Mouse (Mus musculus) thymus, postnatal 0 days (tissue): ENCODE results near the gene St3gal4. TPM values are rescaled to one million over a fixed set of nuclear protein-coding genes. Genes with fewer than 3 reads are reported as not detected.

Experiments
- DNase-seq: peaks from one replicate; pipeline ENCODE4 v3.0.0-alpha.2; 2015; ENCODE audit warnings: low spot score
- polyA plus RNA-seq: library from polyadenylated mRNA; unstranded; fragments of >200 nt; fragmentation: Nextera tagmentation; extraction: Ambion mirVana; gene quantifications from 2 replicates; pipeline ENCODE4 v1.2.1, GENCODE M21; 2015

St3gal4 gene
- polyA plus RNA-seq, 1 experiment from 2014 or later, result 15.2 TPM

- no peak for DNase-seq
Measured at GRCm38 (mm10) chr9:35107396-35107795, 11.7 kb downstream of the St3gal4 start.

- DNase-seq, result no peak
Measured at GRCm38 (mm10) chr9:35105884-35106880, 12.9 kb downstream of the St3gal4 start.

DNA sequence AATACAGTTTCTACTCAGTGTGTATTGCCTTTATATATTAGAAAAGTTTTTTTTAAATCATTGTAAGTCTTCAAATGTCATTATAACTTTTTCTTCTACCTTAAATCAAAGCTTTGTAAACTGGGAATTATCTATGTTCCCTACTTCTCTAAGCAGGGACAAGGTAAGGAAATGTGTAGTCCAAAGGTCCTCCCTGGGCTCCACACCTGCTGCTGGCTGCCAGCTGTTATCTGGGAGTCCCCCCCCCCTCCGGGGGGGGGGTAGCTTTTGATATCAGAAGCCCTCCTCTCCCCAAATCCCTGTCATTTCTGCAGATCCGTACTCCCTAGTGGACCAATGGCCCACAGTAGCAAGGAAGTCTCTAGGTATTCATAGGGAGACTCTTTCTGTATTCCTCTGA, 13.6 kb downstream of the St3gal4 start:
- DNase-seq, result no peak

DNA sequence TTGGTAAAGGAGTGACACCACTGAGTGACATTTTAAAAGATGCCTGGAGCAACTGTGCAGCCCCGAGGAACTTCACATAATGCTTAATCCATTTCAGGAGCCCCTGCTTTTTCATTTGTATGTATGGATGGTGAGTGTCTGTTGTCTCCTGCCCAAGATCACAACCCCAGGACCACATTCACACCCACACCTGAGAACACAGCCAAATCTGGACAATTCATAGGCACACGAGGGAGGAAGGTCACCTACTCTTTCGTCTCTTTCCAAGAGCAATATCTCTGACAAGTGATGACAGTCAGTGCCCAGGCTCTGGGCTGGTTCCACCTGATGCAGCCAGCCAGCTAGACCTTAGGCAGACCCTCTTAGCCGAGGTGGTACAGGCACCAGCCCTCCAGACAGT, 14.4 kb downstream of the St3gal4 start:
- no peak for DNase-seq

DNA sequence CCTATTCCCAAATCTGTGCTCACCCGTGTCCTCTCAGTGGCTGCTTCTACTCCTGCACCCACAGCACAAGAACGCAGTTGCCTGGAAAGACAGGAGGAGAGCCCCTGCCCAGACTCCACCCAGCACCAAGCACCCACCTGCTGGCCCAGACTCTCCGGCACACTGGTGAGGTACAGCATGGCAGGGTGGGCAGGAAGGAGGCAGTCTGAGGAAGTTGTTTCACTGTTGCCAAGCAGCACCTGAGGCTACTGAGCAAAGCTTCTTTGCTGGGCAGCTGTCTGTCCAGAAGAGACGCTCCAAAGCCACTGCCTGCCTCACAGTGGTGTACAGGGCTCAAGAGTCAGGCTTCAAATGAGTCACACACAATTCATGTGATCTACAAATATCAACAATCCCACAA, 20.3 kb downstream of the St3gal4 start:
- no peak for DNase-seq

DNA sequence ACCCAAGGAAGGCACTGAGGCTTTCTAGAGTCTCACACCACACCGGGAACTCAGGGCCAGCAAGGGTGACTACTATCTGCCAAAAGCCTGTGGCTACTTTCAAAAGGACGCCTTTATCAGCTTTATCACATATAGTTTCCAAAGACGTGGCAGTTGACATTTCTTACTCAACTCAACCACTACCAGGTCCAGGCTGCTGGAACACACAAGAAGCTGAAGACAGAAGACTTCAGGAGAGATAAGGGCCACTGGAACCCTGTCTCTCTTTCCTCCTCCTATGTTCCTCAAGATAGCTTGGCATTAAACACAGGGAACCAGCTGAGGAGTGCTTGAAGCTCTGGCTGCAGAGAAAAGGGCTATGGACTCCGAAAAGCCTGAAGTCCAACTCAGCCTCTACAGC, 21.2 kb downstream of the St3gal4 start:
- DNase-seq, result no peak

GRCm38 (mm10) chr9:35095726-35096125, 23.3 kb downstream of the St3gal4 start:
- DNase-seq, result no peak

DNA sequence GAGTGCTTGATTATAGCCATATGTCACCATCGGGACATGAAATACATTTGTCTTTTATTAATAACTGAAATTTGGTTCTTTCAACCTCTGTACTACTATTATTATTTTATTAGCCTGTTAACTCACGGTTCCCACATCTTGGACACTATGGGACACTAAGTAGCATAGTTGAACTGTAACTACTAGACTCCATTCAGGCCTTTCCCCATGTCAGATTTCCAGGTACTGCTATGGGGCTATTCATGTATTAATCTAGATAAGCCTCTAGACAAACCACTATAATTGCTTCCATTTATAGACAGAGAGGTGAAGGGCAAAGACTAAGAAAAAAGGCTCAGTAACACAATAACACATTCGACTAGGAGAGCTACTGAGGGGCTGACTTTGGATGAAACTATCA, 25.7 kb downstream of the St3gal4 start:
- DNase-seq, result no peak

DNA sequence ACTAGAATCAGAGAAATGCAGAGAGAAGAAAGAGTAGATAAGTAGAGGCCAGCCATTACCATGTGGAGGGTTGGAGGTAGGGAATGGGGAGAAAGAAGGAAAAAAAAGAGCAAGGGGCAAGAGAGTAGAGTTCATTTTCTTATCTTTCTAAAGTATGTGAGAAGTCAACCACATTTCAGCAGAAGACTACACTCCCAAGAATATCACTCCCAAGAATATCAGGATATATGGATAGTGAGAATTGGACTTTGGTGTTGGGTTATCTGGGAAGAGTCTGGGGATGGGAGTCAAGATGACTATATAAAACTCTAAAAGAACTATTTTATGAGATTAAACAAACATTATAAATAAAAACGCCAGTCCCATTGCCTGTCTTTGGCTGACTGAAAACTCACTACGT, 26.2 kb downstream of the St3gal4 start:
- DNase-seq, result no peak

DNA sequence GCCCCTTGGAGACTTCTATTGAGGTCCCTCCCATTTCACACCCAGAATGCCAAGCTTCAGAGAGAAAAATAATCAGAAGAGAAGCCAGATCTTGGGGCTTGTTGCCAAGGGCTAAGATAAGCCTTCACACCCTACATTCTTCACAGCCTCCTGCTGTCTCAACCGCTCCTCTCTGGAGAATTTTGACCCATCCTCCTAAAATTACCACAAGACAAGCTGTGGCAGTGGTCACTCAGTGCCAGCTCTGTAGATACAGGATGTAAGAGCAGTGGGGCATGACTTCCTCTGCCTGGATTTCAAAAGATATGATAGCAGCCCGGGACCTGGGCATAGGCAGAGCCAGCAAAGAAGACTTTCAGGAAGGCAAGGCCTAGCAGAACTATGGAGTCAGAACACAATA, 57.6 kb downstream of the St3gal4 start:
- no peak for DNase-seq

DNA sequence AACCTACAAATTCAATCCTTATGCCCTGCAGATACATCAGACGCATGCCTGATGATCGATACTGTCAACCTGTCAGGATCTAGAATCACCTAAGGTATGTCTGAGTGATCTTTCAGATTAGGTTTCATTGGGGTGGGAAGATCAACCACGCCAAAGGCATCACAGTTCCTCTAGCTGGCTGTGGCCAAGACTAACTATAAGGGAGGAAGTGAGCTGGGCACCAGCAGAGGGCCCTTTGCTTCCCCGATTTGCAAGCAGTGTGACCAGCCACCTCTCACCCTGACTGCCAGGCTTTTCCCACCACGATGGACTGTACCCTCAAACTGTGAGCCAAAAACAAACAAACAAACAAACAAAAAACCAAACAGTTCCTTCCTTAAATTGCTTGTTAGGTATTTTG, 59.2 kb downstream of the St3gal4 start:
- no peak for DNase-seq

DNA sequence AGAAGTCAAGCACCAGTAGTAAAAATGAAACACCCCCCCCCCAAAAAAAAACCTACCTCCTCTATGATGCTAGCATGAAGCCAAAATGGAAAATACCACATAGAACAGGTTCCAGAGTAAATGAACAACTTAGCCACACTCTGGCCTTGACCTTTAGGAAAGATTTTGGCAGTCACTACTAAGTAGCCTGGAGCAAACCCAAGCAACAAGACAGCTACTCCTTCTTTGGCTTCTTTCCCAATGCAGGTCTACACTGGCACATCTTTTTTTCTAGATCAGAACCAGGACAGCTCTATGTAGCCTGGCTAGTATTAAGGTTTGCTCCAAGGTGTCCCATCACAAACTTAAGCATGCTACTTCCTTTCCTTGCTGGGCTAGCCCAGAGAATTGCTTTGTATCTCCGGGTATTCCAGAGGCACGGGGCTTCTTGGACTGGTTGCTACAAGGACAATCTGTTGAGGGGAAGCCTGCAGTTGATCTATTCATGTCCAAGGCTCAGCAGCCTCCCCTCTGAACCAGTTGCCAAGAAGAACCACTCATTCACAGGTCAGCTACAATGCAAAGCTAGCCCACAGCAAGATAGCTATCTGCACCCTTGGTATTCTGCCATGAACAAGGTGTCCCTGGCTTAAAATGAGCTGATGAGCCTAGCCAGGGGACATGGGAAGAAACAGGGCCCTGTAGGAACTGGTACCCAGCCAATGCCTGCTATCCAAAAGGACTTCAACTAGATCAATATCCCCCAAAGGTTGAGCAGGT, 60.3 kb downstream of the St3gal4 start:
- no peak for DNase-seq

- no peak for DNase-seq
Measured at GRCm38 (mm10) chr9:35058186-35058585, 60.9 kb downstream of the St3gal4 start.

DNA sequence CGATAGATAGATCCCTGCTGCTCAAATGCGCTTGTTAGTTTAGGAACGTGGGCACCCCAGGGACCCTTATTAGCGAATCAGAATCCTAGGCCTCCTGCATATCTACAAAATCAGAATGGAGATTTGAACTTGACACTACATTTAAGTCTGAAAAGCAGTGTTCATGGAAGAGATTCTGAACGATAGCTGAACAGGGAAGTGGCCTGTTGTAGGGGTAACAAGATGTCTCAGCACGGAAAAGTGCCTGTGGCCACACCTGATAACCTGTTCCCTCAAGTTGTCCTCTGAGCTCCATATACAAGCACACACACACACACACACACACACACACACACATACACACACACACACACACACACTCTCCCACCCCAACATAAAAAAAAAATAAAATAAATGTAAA, 61.4 kb downstream of the St3gal4 start:
- DNase-seq, result no peak

DNA sequence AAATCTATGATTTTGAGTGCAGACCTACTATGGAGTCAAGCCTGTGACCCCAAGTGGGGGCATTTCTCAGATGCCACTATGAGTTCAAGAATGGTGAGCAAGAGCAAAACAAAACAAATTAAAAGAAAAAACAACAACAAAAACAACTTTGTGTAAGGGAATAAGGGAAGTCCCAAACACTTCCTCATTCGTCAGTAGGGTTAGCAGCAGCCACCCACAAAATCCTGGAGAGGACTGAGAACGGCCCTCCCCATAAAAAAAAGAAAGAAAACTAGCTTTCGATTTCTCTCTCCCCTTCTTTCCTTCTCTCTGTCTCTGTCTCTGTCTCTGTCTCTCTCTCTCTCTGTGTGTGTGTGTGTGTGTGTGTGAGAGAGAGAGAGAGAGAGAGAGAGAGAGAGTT, 62.5 kb downstream of the St3gal4 start:
- DNase-seq, result no peak

GRCm38 (mm10) chr9:35055528-35056330, 63.3 kb downstream of the St3gal4 start:
- no peak for DNase-seq

DNA sequence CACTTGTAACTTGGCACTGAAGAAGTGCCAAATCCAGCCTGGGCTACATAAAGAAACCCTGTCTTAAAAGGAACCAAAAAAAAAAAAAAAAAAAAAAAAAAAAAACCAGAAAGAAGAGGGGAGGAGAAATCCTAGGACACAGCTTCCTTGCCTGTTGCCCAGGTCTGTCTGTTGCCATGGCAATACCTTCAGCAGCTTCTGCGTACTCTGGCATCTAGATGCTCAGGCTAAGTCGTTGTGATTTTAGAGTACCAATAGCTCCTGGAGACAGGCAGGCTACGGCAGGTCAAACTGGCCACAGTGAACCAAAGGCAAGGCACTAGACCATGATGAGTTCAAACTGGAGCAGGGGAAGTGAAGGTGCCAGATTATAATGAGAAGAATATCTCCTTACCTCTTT, 65.4 kb downstream of the St3gal4 start:
- DNase-seq, result no peak

DNA sequence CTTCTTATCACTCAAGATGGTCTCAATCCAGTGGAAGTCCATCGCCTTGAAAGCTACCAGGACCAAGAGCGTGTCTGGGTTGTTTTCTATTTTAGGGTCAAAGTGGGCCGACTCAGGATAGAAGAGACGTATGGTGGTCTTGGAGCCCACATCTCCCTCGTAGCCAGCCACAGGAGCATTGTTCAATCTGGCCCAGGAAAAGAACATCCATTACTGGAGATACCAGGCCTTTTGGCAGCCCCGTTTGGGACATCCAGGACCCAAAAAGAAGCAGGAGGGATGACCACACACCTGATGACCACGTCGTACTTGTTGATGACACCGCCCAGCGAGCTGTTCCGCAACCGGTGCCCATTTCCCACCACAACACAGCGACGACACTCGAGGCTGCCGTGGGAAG, 66.0 kb downstream of the St3gal4 start:
- no peak for DNase-seq

DNA sequence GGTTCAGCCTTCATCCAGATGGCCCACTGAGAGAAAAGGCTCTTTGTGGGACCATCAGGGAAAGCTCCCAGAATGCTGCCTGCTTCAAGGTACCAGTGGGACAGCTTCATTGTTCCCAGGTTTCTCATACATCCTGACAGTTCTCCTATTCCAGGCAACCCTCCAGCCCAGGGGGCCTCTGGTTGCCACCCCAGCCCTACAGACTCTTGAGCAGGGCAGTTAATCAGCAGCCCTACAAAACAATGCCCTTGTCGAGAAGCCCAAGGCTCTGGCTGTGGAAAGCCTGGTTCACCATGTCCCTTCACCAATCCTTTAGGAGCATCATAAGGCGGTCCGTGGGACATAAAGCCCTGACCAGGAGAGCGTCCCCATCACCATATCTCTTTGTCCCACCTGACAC, 66.4 kb downstream of the St3gal4 start:
- DNase-seq, result no peak

GRCm38 (mm10) chr9:35051666-35052065, 67.4 kb downstream of the St3gal4 start:
- DNase-seq, result no peak

DNA sequence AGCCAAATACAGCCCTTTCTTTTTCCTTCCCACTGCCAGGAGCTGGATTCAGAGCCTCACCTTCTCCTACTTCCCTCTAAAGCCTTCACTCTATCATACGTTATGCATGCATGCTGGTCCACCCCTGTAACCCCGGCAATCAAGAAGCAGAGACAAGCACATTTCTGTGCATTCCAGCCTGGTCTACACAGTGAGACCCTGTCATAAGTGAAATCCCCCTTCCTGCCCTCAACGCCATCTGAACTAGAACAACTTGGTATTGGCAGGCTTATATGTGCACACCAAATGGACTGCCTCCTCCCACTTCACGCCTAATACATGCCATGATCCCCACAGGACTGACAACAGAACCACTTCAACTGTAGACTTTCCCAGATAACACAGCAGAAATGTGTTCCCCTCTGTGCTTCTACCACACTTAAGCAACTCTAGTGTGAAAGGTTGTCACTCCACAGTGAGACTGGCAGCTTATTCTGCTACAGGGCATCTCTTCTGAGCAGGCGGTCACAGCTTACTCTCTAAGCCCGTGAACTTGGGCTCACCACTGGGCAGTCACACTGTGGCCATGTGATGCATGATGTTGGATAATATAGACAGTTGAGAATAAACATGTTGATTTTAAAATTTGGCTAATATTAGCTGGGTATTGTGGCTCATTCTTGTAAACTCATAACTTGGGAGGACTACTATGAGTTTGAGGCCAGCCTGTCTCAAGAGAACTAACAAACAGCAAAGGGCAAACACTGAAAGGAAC, 68.2 kb downstream of the St3gal4 start:
- DNase-seq, result no peak
